Mouse (Mus musculus) embryonic stem cell, embryonic (primary cell): ENCODE measurements at regions not wholly inside any gene's neighbourhood (a gene's known extent, or its start where the extent isn't known, plus 50 kb on each side); places are given as distances from the start of the nearest gene placed in this dataset.

Experiments
- CTCF ChIA-PET, 4 experiments: fragments of 300-600 bp in 2 of 4; fragments of 350-600 bp in 2 of 4; sonication (Branson Sonifier 250); formaldehyde crosslinking; loops; one replicate each; lab custom pipeline; 2022; ENCODE audit warnings: inconsistent platforms in 2 of 4; lab: Charles Lee
- POLR2A ChIA-PET, 4 experiments: fragments of 300-600 bp in 2 of 4; fragments of 350-600 bp in 2 of 4; sonication (Branson Sonifier 250); formaldehyde crosslinking; loops; one replicate each; lab custom pipeline; 2022; ENCODE audit warnings: antibody characterized with exemption in 4 of 4, inconsistent platforms in 1 of 4; lab: Charles Lee

- CTCF ChIA-PET: no interaction called here
- POLR2A ChIA-PET: no interaction called here
Measured at GRCm38 (mm10) chr1:73634871-73635270, 489.4 kb downstream of the Tns1 start.

DNA sequence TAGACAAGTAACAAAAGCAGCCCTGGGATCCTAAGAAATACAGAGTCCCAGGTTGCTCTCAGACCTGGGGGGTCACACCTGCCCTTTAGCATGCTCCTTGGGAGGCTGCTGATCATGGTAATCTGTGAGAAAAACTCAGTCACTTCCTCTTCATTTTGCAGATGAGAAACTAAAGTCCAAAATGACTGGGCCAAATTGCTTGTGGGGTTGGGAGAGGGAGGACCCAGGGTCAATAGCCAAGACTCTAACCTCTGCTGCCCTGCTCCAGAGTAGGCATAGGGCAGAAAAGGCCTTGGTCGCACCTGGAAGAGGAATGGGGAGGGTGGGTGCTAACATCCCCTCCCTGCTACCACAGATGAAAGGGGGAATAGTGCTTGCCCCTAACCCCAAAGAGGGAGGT lies 491.2 kb downstream of the Tns1 start:
- POLR2A ChIA-PET: interaction anchor here in 1 of 4 experiments (0.6 kb wide), 1 partner anchor 91 kb away, joined by 7 read pairs; no protein-coding TSS in a partner anchor
- CTCF ChIA-PET: no interaction called here

DNA sequence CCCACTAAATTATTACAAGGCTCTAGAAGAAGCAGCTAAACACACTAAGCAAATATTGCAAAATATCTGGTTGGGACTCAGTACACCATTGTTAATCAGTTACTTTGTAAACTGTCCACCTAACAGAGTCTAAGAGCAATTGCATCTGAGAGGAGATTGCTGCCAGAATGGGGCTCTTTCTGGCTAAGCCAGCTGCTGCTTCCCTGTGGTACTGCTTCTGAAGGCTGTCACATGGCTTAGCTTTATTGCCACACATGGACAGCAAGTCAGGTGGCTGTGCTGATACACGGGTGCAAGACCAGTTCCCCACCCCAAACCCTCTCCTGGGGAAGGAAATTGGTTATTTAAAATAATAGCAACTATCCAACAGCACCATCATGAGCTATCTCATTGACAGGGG lies 493.9 kb downstream of the Tns1 start:
- CTCF ChIA-PET: interaction anchor here in 1 of 4 experiments (0.6 kb wide), 1 partner anchor 195 kb away, joined by 3 read pairs; no protein-coding TSS in a partner anchor
- POLR2A ChIA-PET: interaction anchor here in 1 of 4 experiments (1.9 kb wide), 1 partner anchor 12 kb away, joined by 6 read pairs; no protein-coding TSS in a partner anchor

DNA sequence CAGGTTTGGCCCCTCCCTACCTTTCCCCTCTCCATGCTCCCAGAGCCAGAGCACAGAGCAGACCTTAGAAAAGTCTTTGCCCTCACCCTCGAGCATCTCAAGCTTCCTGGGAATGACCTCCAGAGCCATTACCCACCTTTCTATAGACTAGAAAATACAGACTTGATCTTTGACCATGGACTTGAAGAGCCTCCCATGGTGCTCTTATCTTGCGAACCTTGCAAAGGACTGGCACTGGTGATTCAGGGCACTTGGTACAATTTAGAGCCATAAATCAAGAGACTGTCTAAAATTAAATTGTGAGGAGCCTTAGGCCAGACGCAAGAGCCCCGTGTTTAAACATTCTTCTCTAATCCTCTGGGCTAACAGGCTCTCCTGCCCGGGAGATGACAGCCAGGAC lies 498.9 kb downstream of the Tns1 start:
- CTCF ChIA-PET: no interaction called here
- POLR2A ChIA-PET: interaction anchor here in 1 of 4 experiments (0.6 kb wide), 1 partner anchor 760 kb away, joined by 4 read pairs; no protein-coding TSS in a partner anchor

- ChIA-PET POLR2A (interaction anchor here in 2 of 4 experiments (0.6 to 1.5 kb wide), 2 partner anchors 241 to 1396 kb away, joined by 3 to 5 read pairs; no protein-coding TSS in a partner anchor), CTCF (interaction anchor here in 1 of 4 experiments (0.5 kb wide), 1 partner anchor 164 kb away, joined by 6 read pairs; no protein-coding TSS in a partner anchor)
Measured at GRCm38 (mm10) chr1:73621121-73621520, 503.1 kb downstream of the Tns1 start.

DNA sequence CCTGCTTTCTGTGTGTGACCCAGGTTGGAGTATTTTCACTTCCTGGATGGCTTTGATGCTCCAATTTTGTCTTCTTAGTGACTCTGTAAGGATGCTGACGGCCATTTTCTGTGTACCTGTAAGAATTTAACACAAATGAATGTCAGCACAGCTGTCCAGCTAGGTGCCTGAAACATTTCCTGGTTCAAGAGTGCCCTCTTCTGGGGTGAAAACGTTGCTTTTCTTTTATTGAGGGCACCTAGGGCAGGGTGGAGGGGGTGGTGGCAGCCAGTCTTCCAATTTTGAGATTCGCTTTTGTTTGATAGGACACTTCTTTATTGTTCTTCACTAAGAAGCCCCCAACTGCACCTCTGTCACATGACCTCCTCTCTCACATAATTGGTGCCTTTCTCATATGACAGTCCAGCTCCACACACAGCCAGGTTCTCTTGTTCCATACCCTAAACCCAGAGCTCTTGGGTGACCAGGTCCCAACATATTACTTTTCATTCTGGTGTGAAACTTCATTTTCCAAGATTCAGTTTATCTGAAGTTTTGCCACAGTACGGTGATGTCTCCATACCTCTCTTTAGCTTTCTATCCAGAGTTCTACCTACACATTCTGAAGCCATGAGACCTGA lies 505.6 kb downstream of the Tns1 start:
- ChIA-PET CTCF (interaction anchor here (0.6 to 1.4 kb wide), 7 partner anchors 118 to 745 kb away, joined by 3 to 8 read pairs (median 4); no protein-coding TSS in a partner anchor), POLR2A (no interaction called here)

DNA sequence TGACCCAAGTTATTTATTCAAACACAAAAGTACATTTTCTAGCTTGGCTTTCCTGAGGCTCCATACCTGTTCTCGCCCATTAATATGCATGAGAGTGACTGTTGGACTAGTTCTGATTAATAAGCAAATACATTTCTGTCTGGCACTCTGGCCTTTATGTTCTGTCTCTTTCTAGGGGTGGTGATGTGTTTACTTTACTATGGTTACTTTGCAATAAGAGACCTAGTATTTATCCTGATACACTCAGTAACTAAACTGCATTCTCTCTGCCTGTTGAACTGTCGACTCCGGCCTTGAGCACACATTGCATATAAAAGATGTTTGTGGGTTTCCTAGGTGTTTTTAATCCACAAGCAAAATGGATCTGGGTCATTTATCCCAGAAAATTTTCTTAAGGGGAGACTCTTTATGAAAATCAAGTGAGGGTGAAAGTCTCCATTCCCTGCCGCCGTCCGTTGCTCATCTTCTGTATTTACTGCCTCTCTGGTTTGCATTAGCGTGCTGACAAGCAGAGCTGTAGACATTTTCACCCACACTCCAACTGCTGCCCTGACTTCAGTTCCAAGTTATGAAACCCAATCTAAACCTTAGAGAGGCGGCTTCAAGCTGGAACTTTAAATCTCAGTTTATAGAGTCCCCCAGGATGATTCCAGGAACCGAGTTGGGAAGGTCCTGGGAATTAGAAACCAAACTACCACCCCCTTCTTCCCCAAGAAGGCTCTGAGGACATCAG lies 530.4 kb downstream of the Tns1 start:
- CTCF ChIA-PET: no interaction called here
- POLR2A ChIA-PET: no interaction called here

GRCm38 (mm10) chr1:73591342-73592099 lies 532.7 kb downstream of the Tns1 start:
- ChIA-PET CTCF (no interaction called here), POLR2A (no interaction called here)

DNA sequence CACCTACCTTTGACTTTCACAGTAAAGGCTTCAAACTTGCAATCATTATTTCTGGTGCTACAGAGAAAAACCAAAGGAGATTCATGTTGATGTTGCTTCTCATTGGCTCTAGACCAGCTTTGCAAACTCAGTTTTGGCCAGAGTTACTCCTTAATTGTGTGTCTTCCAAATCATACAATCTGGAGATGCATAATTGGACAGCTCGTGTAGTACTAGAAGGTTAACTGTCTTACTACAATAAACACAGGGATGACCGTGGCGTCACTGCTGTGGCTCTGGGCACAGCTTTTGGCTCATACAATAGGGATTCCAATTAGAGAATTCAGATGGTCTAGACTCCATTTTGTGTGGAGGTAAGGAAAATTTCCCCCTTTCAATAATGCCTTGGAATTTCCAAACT lies 544.6 kb downstream of the Tns1 start:
- ChIA-PET POLR2A (no interaction called here), CTCF (no interaction called here)

DNA sequence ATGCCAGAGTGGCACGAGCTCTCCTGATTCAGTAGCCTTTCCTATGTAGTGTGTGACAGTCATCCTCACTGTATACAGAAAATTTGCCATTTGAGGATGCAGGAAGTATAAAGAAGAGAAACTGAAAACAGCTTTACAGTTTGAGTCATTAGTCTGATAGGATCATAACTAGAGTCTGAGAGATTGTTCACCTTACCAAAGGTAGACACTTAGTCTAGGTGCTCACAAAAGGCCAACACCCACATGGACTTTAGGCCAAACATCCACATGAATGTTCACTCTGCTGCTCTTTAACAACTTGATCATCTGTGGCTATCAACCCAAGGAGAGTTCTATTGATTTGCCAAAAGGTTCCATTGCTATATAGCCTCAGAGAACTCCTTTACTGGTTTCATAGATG lies 547.2 kb downstream of the Tns1 start:
- ChIA-PET POLR2A (no interaction called here), CTCF (no interaction called here)

DNA sequence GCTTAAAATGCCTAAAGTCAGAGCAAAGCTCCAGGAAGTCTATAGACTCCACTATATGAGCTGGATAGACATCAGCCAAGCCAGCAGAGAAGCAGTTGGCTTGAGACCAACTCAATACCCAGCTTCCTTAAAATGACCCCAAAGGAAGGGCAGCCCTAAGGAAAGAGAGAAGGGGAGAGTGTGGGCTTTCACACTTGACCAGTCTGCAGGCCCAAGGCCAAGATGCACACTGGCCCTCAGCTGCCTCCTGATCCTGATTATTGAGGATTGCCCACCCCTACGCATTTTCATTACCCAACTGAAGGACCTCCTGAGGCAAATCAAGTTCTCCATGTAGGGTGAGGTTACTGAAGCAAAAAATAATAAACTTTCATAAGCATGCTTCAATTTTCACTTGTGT lies 548.6 kb downstream of the Tns1 start:
- POLR2A ChIA-PET: interaction anchor here in 1 of 4 experiments (0.9 kb wide), 1 partner anchor 703 kb away, joined by 4 read pairs; no protein-coding TSS in a partner anchor
- CTCF ChIA-PET: no interaction called here

GRCm38 (mm10) chr1:73570944-73571343 lies 553.3 kb downstream of the Tns1 start:
- CTCF ChIA-PET: no interaction called here
- POLR2A ChIA-PET: interaction anchor here in 2 of 4 experiments (0.5 to 0.7 kb wide), 2 partner anchors 31 to 79 kb away, joined by 3 to 6 read pairs; no protein-coding TSS in a partner anchor

DNA sequence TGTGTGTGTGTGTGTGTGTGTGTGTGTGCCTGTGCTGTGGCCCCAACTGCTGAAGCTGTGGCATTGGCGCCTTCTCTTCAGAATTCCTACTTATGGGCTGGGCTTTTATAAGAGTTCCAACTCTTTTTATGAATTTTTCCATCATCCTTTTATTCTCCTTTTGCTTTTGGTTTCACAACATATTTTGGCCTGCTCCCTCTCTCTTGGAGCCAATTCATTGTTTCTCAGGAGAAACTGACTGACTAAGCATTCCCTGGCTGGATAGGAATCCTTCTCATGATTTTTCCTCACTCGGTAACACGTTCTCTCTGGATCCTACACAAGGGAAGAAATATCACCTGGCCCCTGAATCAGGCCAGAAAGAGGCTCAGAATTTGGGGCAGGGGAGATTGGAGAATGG lies 551.1 kb upstream of the Tnp1 start:
- POLR2A ChIA-PET: interaction anchor here in 2 of 4 experiments (0.6 to 0.8 kb wide), 2 partner anchors 30 to 95 kb away, joined by 3 read pairs; no protein-coding TSS in a partner anchor

GRCm38 (mm10) chr1:73560594-73560993 lies 544.9 kb upstream of the Tnp1 start:
- ChIA-PET CTCF (no interaction called here), POLR2A (no interaction called here)

More for the DNA sequence above, 551.1 kb upstream of the Tnp1 start:
- CTCF ChIA-PET: no interaction called here

DNA sequence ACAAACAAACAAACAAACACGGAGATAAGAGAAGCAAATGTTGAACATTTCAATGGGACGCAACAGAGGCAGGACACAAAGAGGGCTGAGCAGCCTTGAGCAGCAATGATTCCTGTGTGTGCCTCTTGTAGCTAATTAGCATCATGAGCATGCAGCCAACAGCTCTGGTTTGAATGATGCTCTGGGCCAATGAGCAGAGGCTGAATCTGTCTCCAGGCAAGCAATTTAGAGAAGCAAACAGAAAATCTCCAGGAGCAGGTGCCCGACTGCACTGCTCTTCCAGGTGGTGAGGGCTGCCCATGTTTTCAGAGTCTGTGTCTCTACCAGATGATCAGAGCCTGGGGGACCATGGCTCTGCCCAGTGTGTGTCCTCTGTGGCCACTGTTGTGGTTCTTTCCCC lies 532.2 kb upstream of the Tnp1 start:
- CTCF ChIA-PET: no interaction called here
- POLR2A ChIA-PET: no interaction called here

DNA sequence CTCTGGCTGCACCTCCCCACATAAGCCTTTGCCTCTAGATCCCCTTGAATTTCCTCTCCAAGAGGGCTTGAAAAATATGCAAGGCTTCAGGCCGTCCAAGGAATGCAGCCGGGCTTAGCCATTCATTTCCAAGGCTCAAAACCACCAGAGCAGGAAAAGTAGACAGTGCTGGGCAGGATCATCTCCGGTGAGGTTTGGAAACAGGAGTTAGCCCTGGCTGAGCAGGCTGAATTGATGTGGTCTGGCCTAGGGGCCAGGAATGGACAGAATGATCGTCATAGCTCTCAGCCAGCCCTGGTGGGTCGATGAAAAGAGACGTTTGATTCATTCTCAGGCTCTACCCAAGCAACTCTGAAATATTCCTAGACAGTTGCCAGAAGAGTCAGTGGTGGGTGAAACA lies 529.7 kb upstream of the Tnp1 start:
- ChIA-PET CTCF (no interaction called here), POLR2A (no interaction called here)

DNA sequence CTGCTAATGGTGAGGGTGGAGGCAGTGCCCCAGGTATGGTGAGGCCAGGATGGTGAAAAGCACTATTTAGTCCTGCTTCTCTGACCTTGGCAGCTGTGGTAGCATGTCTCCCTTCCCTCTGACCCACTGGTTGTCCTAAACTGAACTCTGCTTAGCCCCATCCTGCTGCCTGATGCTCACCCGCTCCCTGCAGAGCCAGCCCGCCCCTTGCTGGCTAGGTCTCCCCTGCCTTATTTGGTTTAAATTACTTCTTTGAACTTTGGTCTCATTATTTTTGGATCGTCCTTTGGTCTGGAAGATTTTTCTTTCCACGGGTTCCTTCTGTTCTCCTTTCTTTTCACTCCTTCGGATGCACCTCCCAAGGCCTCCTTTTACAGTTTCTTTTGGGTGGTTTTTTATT lies 525.7 kb upstream of the Tnp1 start:
- ChIA-PET CTCF (no interaction called here), POLR2A (no interaction called here)

- ChIA-PET CTCF (no interaction called here), POLR2A (no interaction called here)
Measured at GRCm38 (mm10) chr1:73538420-73538871, 522.7 kb upstream of the Tnp1 start.

- ChIA-PET CTCF (no interaction called here), POLR2A (no interaction called here)
Measured at GRCm38 (mm10) chr1:73535726-73536265, 520.1 kb upstream of the Tnp1 start.
